Mouse (Mus musculus) embryonic facial prominence, embryonic 15.5 days (tissue): ENCODE results near the gene Patj. TPM values are rescaled to one million over a fixed set of nuclear protein-coding genes. Genes with fewer than 3 reads are reported as not detected.

ENCODE experiments used
- ATAC-seq: fragments of 200-750 bp; cut with Nextera tagmentation; 2 replicates; pipeline ENCODE4 v1.8.0; 2017; ENCODE audit warnings: low read depth, moderate TSS enrichment; ENCODE audit not compliant: insufficient number of reproducible peaks, low FRiP score, low TSS enrichment
- H3K27ac ChIP-seq: fragments of 300-500 bp; sonication (generic); replicated peaks from 2 replicates; pipeline ENCODE4 v1.5.1; 2015; ENCODE audit warnings: mild to moderate bottlenecking, inconsistent platforms
- H3K27me3 ChIP-seq: fragments of 300-500 bp; sonication (generic); 2 replicates; pipeline ENCODE4 v1.6.1; 2015; ENCODE audit warnings: inconsistent platforms
- H3K36me3 ChIP-seq: fragments of 300-500 bp; sonication (generic); 2 replicates; pipeline ENCODE4 v1.6.1; 2015; ENCODE audit warnings: mild to moderate bottlenecking, inconsistent platforms
- H3K4me1 ChIP-seq: fragments of 300-500 bp; sonication (generic); 2 replicates; pipeline ENCODE4 v1.6.1; 2015; ENCODE audit warnings: inconsistent platforms
- H3K4me2 ChIP-seq: fragments of 300-500 bp; sonication (generic); replicated peaks from 2 replicates; pipeline ENCODE4 v1.6.1; 2015; ENCODE audit warnings: mild to moderate bottlenecking, inconsistent platforms
- H3K4me3 ChIP-seq: fragments of 300-500 bp; sonication (generic); replicated peaks from 2 replicates; pipeline ENCODE4 v1.5.1; 2015; ENCODE audit warnings: mild to moderate bottlenecking, inconsistent platforms
- H3K9ac ChIP-seq: fragments of 300-500 bp; sonication (generic); 2 replicates; pipeline ENCODE4 v1.6.1; 2015; ENCODE audit warnings: inconsistent platforms
- H3K9me3 ChIP-seq: fragments of 300-500 bp; sonication (generic); replicated peaks from 2 replicates; pipeline ENCODE4 v1.6.1; 2016; ENCODE audit warnings: inconsistent platforms
- WGBS: fragments of 180-500 bp; shearing (Covaris S2); methylation state at CpG from one replicate; pipeline ENCODE4 v1.1.7; 2015; 5-methylcytosine and 5-hydroxymethylcytosine counted together
- polyA plus RNA-seq: library from polyadenylated mRNA; unstranded; fragments of >200 nt; fragmentation: Nextera tagmentation; extraction: Ambion mirVana; gene quantifications from 2 replicates; pipeline ENCODE4 v1.2.1, GENCODE M21; 2015

The Patj gene
- polyA plus RNA-seq, 1 experiment from 2014 or later = 10.4 TPM

- no peaks in the 10 kb centered on the region for H3K36me3 ChIP-seq
- H3K9ac ChIP-seq = no peak overlapping the region
- no peak overlapping the region for H3K27ac ChIP-seq
- WGBS = 75% methylated on average over 4 of the region's 4 CpGs
- no peak overlapping the region for H3K4me2 ChIP-seq
- H3K27me3 ChIP-seq = no peaks in the 10 kb centered on the region
- no peak overlapping the region for H3K4me3 ChIP-seq
- H3K9me3 ChIP-seq = no peaks in the 10 kb centered on the region
- no peaks in the 10 kb centered on the region for H3K4me1 ChIP-seq
- no peak for ATAC-seq
Measured at GRCm38 (mm10) chr4:98449564-98450263, 54.1 kb downstream of the Patj start.

GRCm38 (mm10) chr4:98450308-98450707 lies 54.7 kb downstream of the Patj start:
- 77% methylated on average over 11 of the region's 11 CpGs for WGBS
- H3K36me3 ChIP-seq = no peaks in the 10 kb centered on the region
- H3K27me3 ChIP-seq = no peaks in the 10 kb centered on the region
- H3K4me3 ChIP-seq = no peak overlapping the region
- ATAC-seq = no peak
- no peak overlapping the region for H3K4me2 ChIP-seq
- H3K4me1 ChIP-seq = no peaks in the 10 kb centered on the region
- no peak overlapping the region for H3K9ac ChIP-seq
- H3K9me3 ChIP-seq = no peaks in the 10 kb centered on the region
- no peak overlapping the region for H3K27ac ChIP-seq

GRCm38 (mm10) chr4:98450829-98451228 lies 55.2 kb downstream of the Patj start:
- ATAC-seq = no peak
- H3K4me1 ChIP-seq = no peaks in the 10 kb centered on the region
- no peak overlapping the region for H3K4me3 ChIP-seq
- H3K9me3 ChIP-seq = no peaks in the 10 kb centered on the region
- H3K27me3 ChIP-seq = no peaks in the 10 kb centered on the region
- no peaks in the 10 kb centered on the region for H3K36me3 ChIP-seq
- 74% methylated on average over 5 of the region's 5 CpGs for WGBS
- no peak overlapping the region for H3K9ac ChIP-seq
- no peak overlapping the region for H3K4me2 ChIP-seq
- H3K27ac ChIP-seq = no peak overlapping the region

GRCm38 (mm10) chr4:98451259-98451658 lies 55.7 kb downstream of the Patj start:
- H3K36me3 ChIP-seq = no peaks in the 10 kb centered on the region
- H3K4me1 ChIP-seq = no peaks in the 10 kb centered on the region
- 54% methylated on average over 3 of the region's 3 CpGs for WGBS
- H3K4me3 ChIP-seq = no peak overlapping the region
- H3K27ac ChIP-seq = no peak overlapping the region
- no peaks in the 10 kb centered on the region for H3K27me3 ChIP-seq
- no peak overlapping the region for H3K9ac ChIP-seq
- no peaks in the 10 kb centered on the region for H3K9me3 ChIP-seq
- H3K4me2 ChIP-seq = no peak overlapping the region
- ATAC-seq = no peak

GRCm38 (mm10) chr4:98452725-98453124 lies 57.1 kb downstream of the Patj start:
- H3K4me1 ChIP-seq = no peaks in the 10 kb centered on the region

GRCm38 (mm10) chr4:98453231-98453630 lies 57.6 kb downstream of the Patj start:
- Histone ChIP-seq H3K4me2 (no peak overlapping the region), H3K27ac (no peak overlapping the region), H3K9ac (no peak overlapping the region), H3K9me3 (no peaks in the 10 kb centered on the region), H3K4me3 (no peak overlapping the region), H3K36me3 (no peaks in the 10 kb centered on the region), H3K4me1 (no peaks in the 10 kb centered on the region), H3K27me3 (no peaks in the 10 kb centered on the region)
- ATAC-seq = no peak
- WGBS = 70% methylated on average over 5 of the region's 5 CpGs

More at GRCm38 (mm10) chr4:98452725-98453124, 57.1 kb downstream of the Patj start:
- 66% methylated on average over 2 of the region's 2 CpGs for WGBS
- H3K4me2 ChIP-seq = no peak overlapping the region
- ATAC-seq = no peak
- H3K27me3 ChIP-seq = no peaks in the 10 kb centered on the region
- no peak overlapping the region for H3K27ac ChIP-seq
- no peaks in the 10 kb centered on the region for H3K9me3 ChIP-seq
- H3K36me3 ChIP-seq = no peaks in the 10 kb centered on the region
- H3K4me3 ChIP-seq = no peak overlapping the region
- no peak overlapping the region for H3K9ac ChIP-seq

- Histone ChIP-seq H3K4me2 (no peak overlapping the region), H3K4me3 (no peak overlapping the region), H3K27me3 (no peaks in the 10 kb centered on the region)
Measured at GRCm38 (mm10) chr4:98455352-98455751, 59.8 kb downstream of the Patj start.

GRCm38 (mm10) chr4:98455910-98456309 lies 60.3 kb downstream of the Patj start:
- no peaks in the 10 kb centered on the region for H3K36me3 ChIP-seq
- H3K9ac ChIP-seq = no peak overlapping the region
- no peak overlapping the region for H3K4me3 ChIP-seq
- 87% methylated on average over 8 of the region's 8 CpGs for WGBS
- no peaks in the 10 kb centered on the region for H3K27me3 ChIP-seq
- no peaks in the 10 kb centered on the region for H3K9me3 ChIP-seq
- H3K27ac ChIP-seq = no peak overlapping the region
- H3K4me1 ChIP-seq = no peaks in the 10 kb centered on the region
- H3K4me2 ChIP-seq = no peak overlapping the region
- ATAC-seq = no peak

More at GRCm38 (mm10) chr4:98455352-98455751, 59.8 kb downstream of the Patj start:
- no peak for ATAC-seq
- 73% methylated on average over 2 of the region's 2 CpGs for WGBS
- Histone ChIP-seq H3K36me3 (no peaks in the 10 kb centered on the region), H3K9ac (no peak overlapping the region), H3K4me1 (no peaks in the 10 kb centered on the region), H3K9me3 (no peaks in the 10 kb centered on the region), H3K27ac (no peak overlapping the region)

- H3K4me2 ChIP-seq = no peak overlapping the region
- H3K4me3 ChIP-seq = no peak overlapping the region
- WGBS = 96% methylated on average over 2 of the region's 2 CpGs
- H3K27ac ChIP-seq = no peak overlapping the region
- peaks cover 6% of the 10 kb centered on the region; the same call in 1 of the 2 replicates for H3K36me3 ChIP-seq
- H3K4me1 ChIP-seq = no peaks in the 10 kb centered on the region
- H3K9me3 ChIP-seq = no peaks in the 10 kb centered on the region
- H3K9ac ChIP-seq = no peak overlapping the region
- H3K27me3 ChIP-seq = no peaks in the 10 kb centered on the region
- ATAC-seq = no peak
Measured at GRCm38 (mm10) chr4:98461804-98462341, 66.3 kb downstream of the Patj start.

GRCm38 (mm10) chr4:98465476-98465875 lies 69.9 kb downstream of the Patj start:
- WGBS = 88% methylated on average over 1 of the region's 1 CpGs
- no peak for ATAC-seq
- Histone ChIP-seq H3K4me3 (no peak overlapping the region), H3K4me2 (no peak overlapping the region), H3K36me3 (peaks cover 6% of the 10 kb centered on the region; the same call in 1 of the 2 replicates), H3K4me1 (no peaks in the 10 kb centered on the region), H3K27me3 (no peaks in the 10 kb centered on the region), H3K27ac (no peak overlapping the region), H3K9ac (no peak overlapping the region), H3K9me3 (no peaks in the 10 kb centered on the region)

GRCm38 (mm10) chr4:98465886-98466285 lies 70.3 kb downstream of the Patj start:
- H3K27me3 ChIP-seq = no peaks in the 10 kb centered on the region
- peaks cover 6% of the 10 kb centered on the region; the same call in 1 of the 2 replicates for H3K36me3 ChIP-seq
- WGBS = 87% methylated on average over 2 of the region's 2 CpGs
- no peaks in the 10 kb centered on the region for H3K9me3 ChIP-seq
- no peak overlapping the region for H3K27ac ChIP-seq
- H3K4me3 ChIP-seq = no peak overlapping the region
- ATAC-seq = no peak
- no peak overlapping the region for H3K4me2 ChIP-seq
- no peak overlapping the region for H3K9ac ChIP-seq
- H3K4me1 ChIP-seq = no peaks in the 10 kb centered on the region

GRCm38 (mm10) chr4:98471376-98471775 lies 75.8 kb downstream of the Patj start:
- WGBS = 68% methylated on average over 7 of the region's 7 CpGs

More at GRCm38 (mm10) chr4:98471376-98471775, 75.8 kb downstream of the Patj start:
- Histone ChIP-seq H3K36me3 (no peaks in the 10 kb centered on the region), H3K4me1 (no peaks in the 10 kb centered on the region), H3K27me3 (no peaks in the 10 kb centered on the region), H3K4me2 (no peak overlapping the region), H3K9me3 (no peaks in the 10 kb centered on the region), H3K27ac (no peak overlapping the region), H3K4me3 (no peak overlapping the region), H3K9ac (no peak overlapping the region)
- ATAC-seq = no peak
